Mouse (Mus musculus) lung, postnatal 36 days (tissue): ENCODE data around the gene Hdgfl3.

Experiments used
- DNase-seq: peaks from one replicate; pipeline ENCODE4 v3.0.0; 2022; ENCODE audit warnings: mixed read lengths

Hdgfl3 gene

GRCm38 (mm10) chr7:81934267-81934745, at the start of gene Hdgfl3:
Gene Hdgfl3, minus strand, starts transcription at chr7:81934473.
- DNase-seq: peak; percentile 84

GRCm38 (mm10) chr7:81983651-81984050, 49.4 kb upstream of the Hdgfl3 start:
- DNase-seq: no peak

GRCm38 (mm10) chr7:81978304-81978703, 44.0 kb upstream of the Hdgfl3 start:
- DNase-seq: no peak

- DNase-seq: no peak
Measured at GRCm38 (mm10) chr7:81974616-81975015, 40.3 kb upstream of the Hdgfl3 start.

GRCm38 (mm10) chr7:81973939-81974338, 39.7 kb upstream of the Hdgfl3 start:
- no peak for DNase-seq

- no peak for DNase-seq
Measured at GRCm38 (mm10) chr7:81973339-81973738, 39.1 kb upstream of the Hdgfl3 start.

GRCm38 (mm10) chr7:81968975-81969374, 34.7 kb upstream of the Hdgfl3 start:
- no peak for DNase-seq

- DNase-seq: no peak
Measured at GRCm38 (mm10) chr7:81968451-81968850, 34.2 kb upstream of the Hdgfl3 start.

- no peak for DNase-seq
Measured at GRCm38 (mm10) chr7:81966195-81966594, 31.9 kb upstream of the Hdgfl3 start.

- DNase-seq: peak; percentile 50
Measured at GRCm38 (mm10) chr7:81959704-81960103, 25.4 kb upstream of the Hdgfl3 start.

- DNase-seq: peak; percentile 57
Measured at GRCm38 (mm10) chr7:81954208-81954846, 20.1 kb upstream of the Hdgfl3 start.

- DNase-seq: no peak
Measured at GRCm38 (mm10) chr7:81950499-81950898, 16.2 kb upstream of the Hdgfl3 start.

- DNase-seq: no peak
Measured at GRCm38 (mm10) chr7:81945398-81945797, 11.1 kb upstream of the Hdgfl3 start.

GRCm38 (mm10) chr7:81934806-81935205, 533 bp upstream of the Hdgfl3 start:
- DNase-seq: no peak

GRCm38 (mm10) chr7:81933601-81934266, 539 bp downstream of the Hdgfl3 start:
- peak; percentile 57 for DNase-seq

- DNase-seq: peak; percentile 4
Measured at GRCm38 (mm10) chr7:81933061-81933600, 1.1 kb downstream of the Hdgfl3 start.

GRCm38 (mm10) chr7:81932521-81933045, 1.7 kb downstream of the Hdgfl3 start:
- peak; percentile 6 for DNase-seq

GRCm38 (mm10) chr7:81928998-81929397, 5.3 kb downstream of the Hdgfl3 start:
- DNase-seq: no peak

GRCm38 (mm10) chr7:81921379-81921952, 12.8 kb downstream of the Hdgfl3 start:
- peak; percentile 4 for DNase-seq

GRCm38 (mm10) chr7:81920314-81920713, 14.0 kb downstream of the Hdgfl3 start:
- no peak for DNase-seq

GRCm38 (mm10) chr7:81918316-81918715, 16.0 kb downstream of the Hdgfl3 start:
- no peak for DNase-seq

- DNase-seq: no peak
Measured at GRCm38 (mm10) chr7:81904926-81905325, 29.3 kb downstream of the Hdgfl3 start.

- DNase-seq: no peak
Measured at GRCm38 (mm10) chr7:81904094-81904493, 30.2 kb downstream of the Hdgfl3 start.
